Mouse (Mus musculus) ES-E14 (cell line): ENCODE results near the gene Olfr434. TPM values are rescaled to one million over a fixed set of nuclear protein-coding genes. Genes with fewer than 3 reads are reported as not detected.

Experiments used
- DNase-seq: peaks from one replicate; pipeline ENCODE4 v3.0.0-alpha.2; 2013; ENCODE audit warnings: low read depth, low spot score
- H3K27ac ChIP-seq: 2 replicates; pipeline ENCODE4 v1.5.1; 2012; ENCODE audit warnings: low read depth, mild to moderate bottlenecking, low read length, moderate library complexity, mixed read lengths; ENCODE audit not compliant: poor library complexity, insufficient read depth, severe bottlenecking
- H3K36me3 ChIP-seq: 2 replicates; pipeline ENCODE4 v1.6.1; 2012; ENCODE audit warnings: mild to moderate bottlenecking, low read length, moderate library complexity, mixed read lengths; ENCODE audit not compliant: control insufficient read depth, poor library complexity, insufficient read depth, severe bottlenecking
- H3K4me1 ChIP-seq, 2 experiments: fragments of 150-350 bp in 1 of 2; sonication (generic) in 1 of 2; 2 replicates each; pipeline ENCODE4 v1.6.1; 2012; ENCODE audit warnings: low read length in 2 of 2, mild to moderate bottlenecking in 1 of 2, mixed read lengths in 1 of 2; ENCODE audit not compliant: control insufficient read depth in 2 of 2, insufficient read depth in 2 of 2, poor library complexity in 1 of 2
- H3K4me3 ChIP-seq, 2 experiments: fragments of 150-350 bp in 1 of 2; sonication (generic) in 1 of 2; 2 replicates each; pipeline ENCODE4 v1.5.1; 2012; ENCODE audit warnings: low read length in 2 of 2, low read depth in 1 of 2, mild to moderate bottlenecking in 1 of 2, mixed read lengths in 1 of 2; ENCODE audit not compliant: insufficient read depth in 1 of 2, poor library complexity in 1 of 2, severe bottlenecking in 1 of 2
- H3K9ac ChIP-seq: 2 replicates; pipeline ENCODE4 v1.6.1; 2012; ENCODE audit warnings: low read depth, mild to moderate bottlenecking, low read length, mixed read lengths; ENCODE audit not compliant: poor library complexity, insufficient read depth, severe bottlenecking
- H3K9me3 ChIP-seq: fragments of 150-350 bp; sonication (generic); 2 replicates; pipeline ENCODE4 v1.6.1; 2012; ENCODE audit warnings: low read depth, mild to moderate bottlenecking, low read length; ENCODE audit not compliant: control insufficient read depth, insufficient read depth
- CHD2 ChIP-seq: IDR thresholded peaks from 2 replicates; pipeline ENCODE4 v1.6.1; 2014; ENCODE audit warnings: mild to moderate bottlenecking, low read depth, low read length, inconsistent platforms
- HCFC1 ChIP-seq: IDR thresholded peaks from 2 replicates; pipeline ENCODE4 v1.6.1; 2012; ENCODE audit warnings: low read length, inconsistent platforms, borderline replicate concordance; ENCODE audit not compliant: insufficient read depth
- MAFK ChIP-seq: IDR thresholded peaks from 2 replicates; pipeline ENCODE4 v1.6.1; 2014; ENCODE audit warnings: mild to moderate bottlenecking, low read depth, low read length, inconsistent platforms; ENCODE audit not compliant: insufficient read depth
- ZC3H11A ChIP-seq: IDR thresholded peaks from 2 replicates; pipeline ENCODE4 v1.6.1; 2012; ENCODE audit warnings: low read depth, mild to moderate bottlenecking, inconsistent platforms, low read length, borderline replicate concordance
- ZNF384 ChIP-seq: IDR thresholded peaks from 2 replicates; pipeline ENCODE4 v1.6.1; 2012; ENCODE audit warnings: low read depth, low read length, inconsistent platforms
- in situ Hi-C, 2 experiments: fragments of 600-800 bp; cut with MboI; formaldehyde crosslinking; loops; one replicate each; pipeline ENCODE4 v1.15.1; 2025; ENCODE audit warnings: low sequenced_read_pairs in 2 of 2, inconsistent platforms in 1 of 2; ENCODE audit not compliant: unreplicated experiment in 2 of 2
- total RNA-seq: library from RNA; depleted of rRNA; stranded (reverse); fragments of 300-350 nt; gene quantifications from 2 replicates; pipeline ENCODE4 v1.2.3, GENCODE M21; 2012; rRNA removed

Gene Olfr434
- total RNA-seq, 1 experiment, result not detected

DNA sequence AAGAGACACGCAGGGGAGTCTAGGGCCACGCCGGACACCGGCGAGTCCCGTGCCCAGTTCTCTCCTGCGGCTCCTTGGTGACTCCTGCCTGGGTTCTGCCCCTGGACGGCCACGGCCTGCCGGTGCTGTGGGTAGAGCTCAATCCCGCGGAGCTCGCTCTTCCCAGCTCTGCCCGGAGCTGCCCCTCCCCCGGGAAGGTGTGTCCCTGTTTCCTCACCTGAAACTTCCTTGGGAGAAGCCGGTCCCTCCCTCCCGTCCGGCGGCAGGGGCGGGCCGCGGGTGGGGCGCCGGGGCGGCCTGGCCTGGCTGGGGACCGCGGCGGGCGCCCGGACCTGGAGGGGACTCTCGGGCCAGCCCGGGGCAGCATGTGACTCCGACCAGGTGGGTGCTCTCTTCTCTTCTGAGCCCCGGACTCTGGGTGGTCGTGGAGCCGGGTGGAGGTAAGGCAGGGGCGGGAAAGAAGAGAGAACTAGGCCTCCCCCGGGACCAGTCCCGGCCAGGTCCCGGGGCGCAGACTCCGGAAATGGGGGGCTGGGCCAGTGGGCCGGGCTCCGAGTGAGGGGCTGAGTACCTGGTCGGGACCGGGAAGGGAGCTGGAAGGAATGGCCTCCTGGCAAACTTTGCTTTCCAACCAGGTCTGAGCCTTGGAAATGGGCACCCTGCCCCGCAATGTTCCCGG, 52.7 kb downstream of the Olfr434 start, which contains the start of gene Arhgef5:
Gene Arhgef5, plus strand, starts transcription at position 220 of the 679 bp plus-strand sequence.
- no peaks in the 10 kb centered on the region for H3K9me3 ChIP-seq
- no peaks in the 10 kb centered on the region for H3K4me1 ChIP-seq
- in situ Hi-C loops, result no loop called here
- peak within 1 kb of the TSS; percentile 68 for H3K9ac ChIP-seq
- TF ChIP-seq CHD2, result no peak
- TF ChIP-seq ZNF384, result no peak
- TF ChIP-seq HCFC1, result no peak
- TF ChIP-seq ZC3H11A, result no peak
- TF ChIP-seq MAFK, result no peak
- no peaks in the 10 kb centered on the region for H3K36me3 ChIP-seq
- no peak within 1 kb of the TSS for H3K27ac ChIP-seq
- DNase-seq, result no peak
- peak within 1 kb of the TSS; percentile 64 to 69 for H3K4me3 ChIP-seq

- Histone ChIP-seq H3K4me1 (no peaks in the 10 kb centered on the region), H3K4me3 (peak overlapping the region; percentile 64 to 69; a peak in 3 of 4 replicates), H3K27ac (no peak overlapping the region), H3K9ac (no peak overlapping the region), H3K36me3 (no peaks in the 10 kb centered on the region), H3K9me3 (no peaks in the 10 kb centered on the region)
- TF ChIP-seq ZNF384 (no peak), HCFC1 (no peak), MAFK (no peak), CHD2 (no peak), ZC3H11A (no peak)
- in situ Hi-C loops, result no loop called here
- no peak for DNase-seq
Measured at GRCm38 (mm10) chr6:43266356-43266755, 53.5 kb downstream of the Olfr434 start.

Other genes starting within 250 kb of the Olfr434 start
- not detected in 2 replicates for gene Olfr441, start 106.7 kb upstream of the Olfr434 start, total RNA-seq
- gene Olfr237-ps1, start 66.5 kb upstream of the Olfr434 start, total RNA-seq, result not detected in 2 replicates
- not detected in 2 replicates for gene Olfr437, start 49.7 kb upstream of the Olfr434 start, total RNA-seq
- not detected in 2 replicates for gene Olfr13, start 40.9 kb upstream of the Olfr434 start, total RNA-seq
- gene Olfr435, start 15.9 kb upstream of the Olfr434 start, total RNA-seq, result not detected in 2 replicates
- gene Olfr47, start 18.5 kb downstream of the Olfr434 start, total RNA-seq, result not detected in 2 replicates
- 7.2 and 10.1 TPM in 2 replicates for gene Arhgef5, start 52.6 kb downstream of the Olfr434 start, total RNA-seq
- 0.11 TPM in 1 of 2 replicates, not detected in the other for gene Nobox, start 96.5 kb downstream of the Olfr434 start, total RNA-seq